Mouse (Mus musculus): ENCODE measurements at regions not wholly inside any gene's neighbourhood (a gene's known extent, or its start where the extent isn't known, plus 50 kb on each side); places are given as distances from the start of the nearest gene placed in this dataset.

DNA sequence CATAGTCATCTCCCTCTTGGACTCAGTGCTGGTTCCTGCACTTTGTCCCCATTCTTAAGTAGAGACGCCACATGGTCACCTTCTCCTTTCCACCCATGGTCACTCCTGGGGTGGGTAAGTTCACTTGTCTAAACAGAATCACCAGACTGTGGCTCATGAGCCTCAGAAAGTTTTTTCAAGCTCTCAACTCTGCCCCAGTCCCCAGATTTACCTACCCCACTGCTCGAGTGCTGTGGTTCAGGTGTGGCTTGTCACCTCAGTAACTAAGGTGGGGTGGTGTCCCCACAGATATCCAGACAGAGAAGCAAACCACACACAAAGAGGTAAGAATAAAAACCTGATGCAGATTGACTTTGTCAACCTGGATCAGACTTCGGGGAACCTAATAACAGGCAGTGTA is 87.6 kb downstream of the Rpl10-ps3 start:
- DNase-seq (ENCODE audit: low read depth, low spot score), result no peak

DNA sequence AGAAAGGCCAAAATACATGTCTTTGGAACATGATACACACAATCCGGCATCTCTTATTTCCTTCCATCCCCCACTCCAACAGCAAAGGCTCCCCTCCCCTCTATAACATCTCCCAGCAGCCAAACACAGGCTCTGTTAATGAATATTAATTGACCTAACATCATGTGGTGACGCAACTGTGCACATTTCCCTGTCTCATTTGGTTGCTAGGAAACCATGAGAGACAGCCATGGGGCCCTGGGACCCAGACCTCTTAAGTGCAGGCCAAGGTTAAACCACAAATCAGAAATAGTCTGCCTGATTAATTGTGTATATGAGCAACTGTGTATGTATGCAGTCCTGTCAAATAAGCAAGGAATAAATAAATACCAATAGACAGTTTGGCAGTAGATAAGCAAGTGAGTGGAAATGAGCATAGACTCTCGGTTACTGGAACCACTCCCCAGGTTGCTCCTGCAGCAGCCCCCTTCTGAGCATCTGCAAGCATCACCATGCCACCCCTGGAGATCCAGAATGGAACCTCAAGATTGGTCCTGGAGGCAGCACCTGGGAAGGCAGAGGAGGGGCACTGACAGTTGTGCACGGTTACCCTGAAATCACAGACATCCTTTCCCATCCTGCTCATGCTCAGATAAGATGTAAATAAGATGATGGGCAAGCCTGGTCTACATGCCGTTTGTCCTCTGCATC is 99.6 kb downstream of the Rpl10-ps3 start:
- DNase-seq (ENCODE audit: low read depth, low spot score), result no peak

DNA sequence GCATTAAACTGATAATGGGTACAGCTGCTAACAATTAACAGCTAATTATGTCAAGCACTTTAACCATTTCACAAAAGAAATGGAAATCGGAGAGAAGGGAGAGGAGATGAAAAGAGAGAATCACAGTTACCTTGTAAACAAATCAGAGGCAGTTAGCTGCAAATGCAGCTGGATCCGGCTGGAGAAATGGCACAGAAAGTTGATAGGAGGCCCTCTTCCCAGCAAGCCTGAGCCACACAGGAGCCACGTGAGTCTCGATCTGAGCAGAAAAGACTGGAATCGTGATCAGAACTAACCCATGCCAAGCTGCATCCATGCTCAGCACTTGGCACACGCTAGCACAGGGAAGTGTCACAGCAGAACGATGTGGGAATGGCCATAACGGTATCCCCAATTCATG is 103.8 kb downstream of the Rpl10-ps3 start:
- DNase-seq (ENCODE audit: low read depth, low spot score), result no peak

DNA sequence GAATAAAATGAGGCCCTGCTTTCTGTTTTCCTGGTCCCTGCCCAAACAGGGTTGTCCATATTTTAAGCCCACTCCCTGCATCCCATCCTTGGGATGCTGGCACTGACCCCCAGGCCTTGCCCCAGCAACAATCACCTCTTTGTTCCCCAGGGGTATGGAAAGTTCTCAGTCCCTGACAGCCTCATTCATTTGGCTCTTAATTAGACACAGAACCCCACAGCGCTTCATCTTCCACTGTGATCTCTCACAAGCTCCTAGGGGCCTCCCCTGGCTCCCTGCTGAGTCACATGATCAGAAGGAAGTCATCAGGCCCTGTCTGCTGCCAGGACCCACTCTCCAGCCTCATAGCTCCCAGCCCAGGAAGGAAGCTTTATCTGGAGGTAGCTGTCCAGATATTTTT is 108.9 kb downstream of the Rpl10-ps3 start:
- no peak for DNase-seq (ENCODE audit: low read depth, low spot score)

DNA sequence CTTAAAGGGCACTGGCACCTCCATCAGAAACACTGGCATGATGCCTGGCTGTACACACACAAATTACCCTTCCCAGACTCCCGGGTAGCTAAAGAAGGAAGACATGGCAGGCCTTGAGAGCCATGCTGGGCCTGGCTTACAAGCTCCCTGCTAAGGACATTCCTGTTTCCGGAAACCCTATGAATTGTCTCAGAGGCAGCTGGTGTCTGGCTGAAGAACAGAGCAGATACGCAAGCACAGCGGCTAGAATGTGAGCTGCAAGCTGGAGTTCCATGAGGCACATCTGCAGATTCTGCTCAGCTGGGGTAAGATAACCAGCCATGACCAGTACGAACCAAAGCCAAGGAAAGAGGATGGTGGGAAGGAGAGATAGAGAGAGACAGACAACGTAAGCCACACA is 110.1 kb downstream of the Rpl10-ps3 start:
- no peak for DNase-seq (ENCODE audit: low read depth, low spot score)

DNA sequence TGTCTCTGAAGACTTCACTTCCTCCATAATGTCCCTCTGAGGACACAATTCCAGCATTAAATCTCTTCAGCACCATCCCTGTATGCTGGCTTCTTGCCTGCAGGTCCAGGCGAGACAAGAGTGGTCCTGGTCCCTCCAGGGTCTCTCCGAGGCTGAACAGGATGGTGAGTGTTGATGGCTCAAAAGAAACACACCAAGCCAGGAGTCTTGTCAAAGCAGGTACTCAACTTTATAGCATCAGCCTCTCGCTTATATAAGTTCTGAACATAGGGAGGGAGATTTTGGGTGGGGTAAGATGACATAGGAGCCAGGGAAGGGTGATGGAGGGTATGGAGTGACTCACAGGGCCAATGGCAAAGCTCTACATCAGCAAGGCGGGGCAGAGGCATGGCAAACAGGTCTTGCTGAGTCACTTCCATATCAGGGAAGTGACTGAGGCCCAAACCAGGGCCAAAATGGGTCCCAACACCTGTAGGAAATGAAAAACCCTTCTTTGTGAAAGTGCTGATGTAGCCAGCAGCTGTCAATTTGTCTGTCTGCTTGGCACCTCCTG is 111.7 kb downstream of the Rpl10-ps3 start:
- DNase-seq (ENCODE audit: low read depth, low spot score), result no peak

DNA sequence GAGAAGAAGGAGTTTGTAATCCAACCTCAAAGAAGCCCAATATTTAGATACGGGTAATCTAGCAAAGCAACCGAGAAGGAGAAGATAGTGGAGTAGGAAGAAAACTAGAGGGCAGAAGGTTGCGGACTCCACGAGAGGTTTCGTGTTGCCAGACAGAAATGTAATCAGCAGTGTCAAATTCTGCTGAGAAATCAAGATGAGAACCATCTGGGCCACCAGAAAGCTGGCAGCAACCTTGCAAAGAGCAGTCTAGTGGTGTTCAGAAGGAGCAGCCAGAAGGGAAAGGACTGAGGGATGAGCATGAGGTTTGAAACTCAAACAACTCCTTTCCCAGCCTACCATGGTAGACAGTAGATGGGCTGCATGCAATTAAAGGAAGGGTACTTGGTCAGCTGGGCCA is 134.3 kb downstream of the Rpl10-ps3 start:
- no peak for DNase-seq (ENCODE audit: low read depth, low spot score)

DNA sequence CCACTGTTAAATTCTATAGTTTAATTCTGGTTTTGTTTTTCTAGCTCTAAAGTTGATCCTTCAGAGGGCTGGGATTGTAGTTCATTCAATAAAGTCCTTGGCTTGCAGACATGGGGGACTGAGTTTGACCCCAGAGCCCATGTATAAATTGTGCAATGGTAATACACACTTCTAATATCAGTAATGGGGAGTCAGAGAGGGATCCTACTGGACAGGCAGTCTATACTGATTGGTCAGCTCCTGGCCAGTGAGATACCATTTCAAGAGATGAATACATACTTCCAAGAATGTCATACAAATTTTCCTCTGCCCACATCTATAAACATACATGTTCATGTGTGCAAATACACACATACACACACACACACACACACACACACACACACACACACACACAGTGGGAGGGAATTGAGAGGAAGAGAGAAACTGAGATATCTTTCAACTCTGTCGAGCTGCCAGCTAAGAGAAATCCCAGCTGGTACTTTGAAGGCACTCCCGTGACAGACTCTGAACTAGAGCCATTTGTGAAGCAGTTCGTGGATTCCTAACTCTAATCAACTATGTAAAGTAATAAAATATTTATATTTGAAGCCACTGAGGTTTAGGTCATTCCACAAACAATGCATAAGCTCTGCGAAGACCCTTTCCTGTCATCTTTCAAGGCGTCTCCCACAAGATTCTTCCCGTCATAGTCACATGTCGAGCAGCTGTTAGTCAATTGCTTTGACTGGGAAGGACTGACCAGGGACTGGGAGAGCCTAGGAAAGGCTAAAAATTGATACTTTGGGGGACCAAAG is 145.1 kb downstream of the Rpl10-ps3 start:
- DNase-seq (ENCODE audit: low read depth, low spot score), result no peak

DNA sequence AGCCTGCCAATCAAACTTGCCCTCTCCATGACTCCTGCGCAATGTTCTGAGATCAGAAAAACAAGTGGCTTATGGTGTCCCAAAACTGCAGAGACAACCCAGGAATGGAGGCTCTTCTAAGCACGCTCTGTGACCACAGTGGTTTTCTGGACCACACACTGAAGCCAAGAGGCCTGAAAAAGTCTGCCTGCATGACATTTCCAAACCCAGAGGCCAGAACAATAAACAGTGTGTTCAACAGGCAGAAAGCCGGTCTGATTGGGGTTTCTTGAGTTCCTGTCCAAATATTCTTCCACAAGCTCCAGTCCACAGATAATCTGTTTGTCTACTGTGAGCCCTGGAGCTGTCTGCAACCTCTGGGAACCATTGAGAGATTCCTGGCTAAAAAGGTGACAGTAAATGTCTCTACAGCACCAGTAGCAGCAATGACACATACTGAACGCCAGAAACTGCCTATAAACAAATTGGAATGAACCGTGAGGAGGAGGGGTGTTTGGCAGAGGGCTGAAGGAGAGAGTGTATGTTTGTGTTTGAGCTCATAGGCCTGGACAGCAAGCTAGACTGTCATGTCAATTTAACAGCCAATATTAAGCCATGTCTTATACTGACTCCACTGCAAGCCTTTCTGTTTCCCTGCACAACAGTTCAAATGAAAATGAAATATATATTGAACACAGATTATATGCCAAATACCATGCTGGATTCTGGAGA is 152.2 kb downstream of the Rpl10-ps3 start:
- no peak for DNase-seq (ENCODE audit: low read depth, low spot score)

DNA sequence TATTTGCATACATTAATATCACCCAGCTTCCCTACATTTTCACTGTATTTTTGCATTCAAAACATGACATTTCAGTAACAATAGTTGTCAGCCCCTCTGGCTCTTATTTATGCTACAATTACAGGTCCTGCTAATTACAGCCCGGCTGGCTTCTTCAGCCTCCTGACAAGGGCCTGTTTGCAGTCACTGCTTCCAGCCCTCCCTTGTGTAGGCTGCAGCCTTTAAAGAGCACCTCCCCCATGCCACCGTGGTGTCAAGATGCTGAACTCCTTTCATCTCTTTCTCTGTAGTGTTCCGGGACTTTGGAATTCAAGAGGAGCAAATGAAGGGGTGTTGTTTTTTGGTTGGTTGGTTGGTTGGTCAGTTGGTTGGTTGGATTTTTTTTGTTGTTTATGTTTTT is 153.6 kb downstream of the Rpl10-ps3 start:
- no peak for DNase-seq (ENCODE audit: low read depth, low spot score)

DNA sequence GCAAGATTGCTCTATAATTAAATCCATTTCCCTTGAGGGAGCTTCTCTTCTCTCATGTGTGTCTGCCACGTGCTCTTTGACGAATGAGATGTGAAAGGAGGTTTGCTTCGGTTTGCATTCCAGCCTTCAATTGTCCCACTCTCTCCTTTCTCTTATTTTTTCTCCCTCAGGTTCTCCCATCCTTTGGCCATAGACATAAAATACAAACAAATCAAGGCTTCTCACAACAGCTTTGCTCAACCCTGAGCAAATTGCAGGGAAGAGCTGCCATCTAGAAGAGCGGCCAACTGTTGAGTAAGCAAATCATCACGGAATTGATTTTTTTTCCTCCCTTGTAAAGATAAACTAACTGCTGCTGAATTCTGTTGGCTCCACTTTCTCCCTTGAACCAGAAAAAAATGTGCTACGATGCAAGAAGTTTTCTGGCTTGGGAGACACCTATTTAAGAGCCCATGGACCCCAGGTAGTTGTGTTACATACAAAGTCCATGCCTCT is 156.1 kb downstream of the Rpl10-ps3 start:
- DNase-seq (ENCODE audit: low read depth, low spot score), result no peak

DNA sequence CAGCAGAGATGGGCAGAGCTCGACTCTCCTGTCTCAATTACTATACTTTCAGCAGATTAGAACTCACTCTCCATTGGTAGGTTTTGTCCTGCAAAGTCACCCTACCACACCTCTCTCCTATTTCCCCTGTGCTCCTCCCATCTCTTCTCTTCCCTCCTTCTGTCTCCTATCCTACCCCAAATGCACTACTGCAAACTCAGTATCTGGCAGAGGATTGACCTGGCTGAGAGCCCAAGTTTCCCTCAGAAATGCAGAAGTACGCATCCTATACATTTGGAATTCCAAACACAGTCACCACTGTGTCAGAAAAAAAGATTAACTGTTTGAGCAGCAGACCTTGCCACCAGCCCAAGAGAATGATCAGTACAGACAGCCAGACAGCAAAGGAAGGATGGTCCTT is 163.4 kb downstream of the Rpl10-ps3 start:
- no peak for DNase-seq (ENCODE audit: low read depth, low spot score)

DNA sequence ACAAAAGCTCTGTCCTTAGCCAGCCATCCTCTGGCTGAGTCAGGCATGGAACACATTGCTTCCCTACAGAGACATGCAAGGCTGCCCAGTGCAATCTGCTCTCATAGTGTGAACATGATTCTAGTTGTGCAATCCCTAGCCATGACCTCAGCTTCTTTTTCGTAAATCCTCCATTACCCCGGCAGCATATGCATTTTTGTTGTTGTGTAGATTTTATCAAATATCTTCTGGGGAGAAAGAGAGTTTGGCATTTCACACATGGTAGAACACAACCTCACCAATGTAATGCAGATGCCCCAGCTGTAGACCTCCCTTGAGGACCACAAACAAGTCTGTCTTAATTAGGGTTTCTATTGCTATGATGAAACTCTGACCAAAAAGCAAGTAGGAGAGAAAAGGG is 168.6 kb downstream of the Rpl10-ps3 start:
- DNase-seq (ENCODE audit: low read depth, low spot score), result no peak

DNA sequence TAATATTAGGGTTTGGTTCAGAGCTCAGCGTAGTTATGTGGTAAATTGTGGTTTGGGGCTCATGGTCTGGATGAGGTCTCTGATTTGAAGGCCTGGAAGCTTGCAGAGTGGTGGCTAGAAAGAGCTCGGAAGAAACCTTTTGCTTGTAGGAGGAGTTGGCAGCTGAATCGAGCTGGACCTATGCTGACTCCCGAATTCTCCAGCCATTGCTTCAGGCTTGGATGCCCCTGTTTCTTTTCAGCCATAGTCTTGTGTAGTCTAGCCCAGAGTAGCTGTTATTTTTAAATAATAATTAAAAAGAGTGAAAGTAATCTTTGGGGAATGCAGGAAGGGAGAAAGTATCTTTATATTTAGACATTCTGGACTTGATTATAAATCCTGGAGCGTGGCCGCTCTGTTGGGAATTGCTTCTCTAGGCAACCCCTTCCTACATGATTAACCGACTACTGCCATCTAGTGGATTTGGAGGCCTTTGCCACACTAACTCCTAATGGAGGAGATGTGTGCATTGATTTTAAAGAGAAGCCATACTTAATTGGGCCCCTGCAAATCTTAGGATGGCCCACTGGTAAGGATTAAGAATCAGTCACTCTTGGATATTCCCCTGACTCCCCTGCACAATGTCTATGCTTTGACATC is 172.8 kb downstream of the Rpl10-ps3 start:
- peak; percentile 81 for DNase-seq (ENCODE audit: low read depth, low spot score)

DNA sequence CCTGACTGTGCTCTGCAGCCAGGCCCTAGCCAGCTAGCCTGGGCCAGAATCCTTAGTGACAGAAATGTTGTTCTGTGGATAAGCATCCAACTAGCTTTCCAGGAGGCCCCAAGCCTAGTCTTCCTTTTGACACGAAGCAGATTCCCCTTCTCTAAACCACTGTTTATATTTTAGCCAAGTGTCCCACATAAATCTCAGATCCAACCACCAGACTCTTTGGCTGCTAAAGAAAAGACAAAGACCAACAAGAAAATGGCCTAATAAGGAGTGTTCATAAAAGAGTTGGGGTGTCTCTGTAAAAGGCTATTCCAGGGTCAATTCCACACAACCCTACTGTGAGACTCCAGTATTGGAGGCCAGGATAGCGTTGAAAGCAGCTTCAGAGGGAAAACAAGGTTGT is 173.6 kb downstream of the Rpl10-ps3 start:
- no peak for DNase-seq (ENCODE audit: low read depth, low spot score)

DNA sequence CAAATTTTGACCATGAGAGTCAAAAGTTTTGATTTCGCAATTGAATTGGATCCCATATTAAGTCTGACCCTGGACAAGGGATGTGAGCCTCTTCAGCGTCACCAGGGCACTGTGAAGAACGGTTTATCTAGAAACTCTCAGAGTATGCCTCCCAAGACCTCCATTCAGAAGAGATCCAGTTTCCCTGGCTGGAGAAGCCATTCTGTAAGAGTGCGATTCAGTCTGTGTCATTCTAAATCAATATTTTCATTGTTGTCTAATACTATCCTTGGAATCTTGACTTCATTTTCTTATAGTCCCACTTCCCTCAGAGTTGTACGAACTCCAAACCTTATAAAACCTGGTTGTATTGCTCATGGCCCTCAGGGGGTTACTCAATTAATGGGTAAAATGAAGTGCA is 174.1 kb downstream of the Rpl10-ps3 start:
- DNase-seq (ENCODE audit: low read depth, low spot score), result no peak

DNA sequence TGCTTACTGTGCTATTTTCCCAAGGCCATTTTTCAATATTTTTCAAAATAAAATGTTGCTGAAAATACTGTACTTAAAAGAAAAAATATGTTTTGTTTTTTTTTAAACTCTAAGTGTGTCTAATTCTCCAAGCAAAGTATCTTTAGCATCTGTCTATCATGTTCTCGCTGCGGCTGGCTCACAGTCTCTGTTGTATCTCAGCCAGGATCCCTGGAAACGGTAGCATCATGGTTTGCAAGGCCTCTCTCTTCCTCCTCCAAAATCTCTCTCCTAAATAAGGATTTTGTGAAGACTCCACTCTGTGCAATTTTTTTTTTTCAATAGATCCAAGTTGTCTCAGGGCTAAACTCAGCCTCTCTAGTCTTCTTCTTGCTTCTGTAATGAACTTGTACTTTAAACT is 190.2 kb downstream of the Rpl10-ps3 start:
- no peak for DNase-seq (ENCODE audit: low read depth, low spot score)

DNA sequence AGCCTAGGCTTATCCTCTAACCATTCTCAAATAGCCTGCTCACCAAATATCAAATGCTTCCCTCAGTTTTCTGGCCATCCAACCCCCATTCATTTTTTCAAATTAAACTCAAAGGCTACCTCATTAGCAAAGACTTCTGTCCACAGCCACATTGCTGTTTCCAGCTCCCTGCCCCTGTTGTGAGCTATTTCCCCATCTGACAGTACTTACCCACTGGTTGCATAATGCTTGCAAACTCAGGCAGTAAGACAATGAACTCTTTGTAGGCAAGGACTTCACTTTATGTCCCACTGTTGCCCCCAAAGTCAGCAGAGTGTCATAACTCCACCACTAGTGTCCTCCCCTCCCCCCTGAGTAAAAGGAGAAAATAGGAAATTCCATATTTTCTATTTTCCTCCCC is 194.7 kb downstream of the Rpl10-ps3 start:
- DNase-seq (ENCODE audit: low read depth, low spot score), result no peak

DNA sequence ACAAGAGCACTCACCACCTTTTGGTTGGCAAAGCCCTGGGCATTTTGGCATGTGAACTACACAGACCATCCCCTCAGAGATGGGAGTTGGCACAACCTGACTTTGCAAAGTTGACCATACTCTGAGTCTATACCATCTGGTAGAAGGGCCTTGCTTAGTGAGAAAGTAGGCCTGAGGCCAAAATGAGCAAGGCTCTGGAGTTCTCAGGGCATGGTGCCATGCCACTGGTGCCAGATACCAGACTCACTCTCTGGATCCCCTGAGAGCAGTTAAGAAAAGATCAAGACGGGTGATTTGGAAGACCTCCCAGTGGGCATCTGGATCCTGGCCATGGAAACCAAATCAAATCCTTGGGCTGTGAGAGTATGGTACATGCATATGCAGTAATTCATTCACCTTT is 202.0 kb downstream of the Rpl10-ps3 start:
- DNase-seq (ENCODE audit: low read depth, low spot score), result no peak

DNA sequence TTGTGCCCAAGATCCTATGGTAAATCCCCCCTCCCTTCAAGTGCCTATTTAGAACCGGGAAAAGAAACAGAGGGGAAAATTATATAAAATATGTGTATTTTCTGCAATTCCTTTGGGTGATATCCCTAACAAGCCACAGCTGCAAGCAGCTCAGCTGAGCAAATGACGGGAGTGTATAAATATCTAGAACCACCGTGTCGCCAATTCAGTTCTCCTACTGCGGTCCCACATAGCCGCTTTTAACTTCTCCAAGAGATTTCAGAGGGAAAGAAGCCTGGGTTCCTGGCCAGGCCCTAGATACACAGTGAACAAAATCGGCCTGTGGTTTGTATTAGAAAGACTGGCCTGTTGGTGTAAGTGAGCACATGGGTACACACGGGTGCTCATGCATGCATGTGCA is 202.7 kb downstream of the Rpl10-ps3 start:
- no peak for DNase-seq (ENCODE audit: low read depth, low spot score)

DNA sequence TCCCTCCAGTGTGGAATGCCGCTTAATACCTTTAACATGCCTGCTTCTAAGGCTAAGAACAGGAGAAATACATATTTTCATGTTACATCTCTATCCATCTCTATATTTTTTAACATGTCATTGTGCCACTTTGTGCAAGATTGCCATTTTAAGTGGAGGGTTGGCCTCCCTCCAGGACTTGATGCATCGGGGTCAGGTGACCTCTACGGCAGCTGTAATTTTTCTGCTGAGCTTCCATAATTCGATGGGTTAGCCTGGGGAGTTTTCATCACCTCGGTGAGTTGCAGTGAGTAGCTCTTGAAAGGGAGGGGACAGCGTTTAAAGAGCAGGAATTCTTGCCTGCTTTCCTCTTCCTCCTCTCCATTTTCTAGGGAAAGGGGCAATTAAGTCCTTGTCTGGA is 203.6 kb downstream of the Rpl10-ps3 start:
- DNase-seq (ENCODE audit: low read depth, low spot score), result no peak
